Mouse (Mus musculus): ENCODE results near the gene Zfp385a. TPM values are rescaled to one million over a fixed set of nuclear protein-coding genes. Genes with fewer than 3 reads are reported as not detected.
A peak's percentile ranks its signal among the peaks of the same experiment; 100 is the strongest.
"Not testable (repeated sequence)": the region's sequence is repeated elsewhere in the genome, so short reads cannot be mapped to it uniquely, and the experiment has no call there.

Zfp385a gene
- total RNA-seq, 2 experiments from 2014 or later = 7.9 to 32.1 TPM

DNA sequence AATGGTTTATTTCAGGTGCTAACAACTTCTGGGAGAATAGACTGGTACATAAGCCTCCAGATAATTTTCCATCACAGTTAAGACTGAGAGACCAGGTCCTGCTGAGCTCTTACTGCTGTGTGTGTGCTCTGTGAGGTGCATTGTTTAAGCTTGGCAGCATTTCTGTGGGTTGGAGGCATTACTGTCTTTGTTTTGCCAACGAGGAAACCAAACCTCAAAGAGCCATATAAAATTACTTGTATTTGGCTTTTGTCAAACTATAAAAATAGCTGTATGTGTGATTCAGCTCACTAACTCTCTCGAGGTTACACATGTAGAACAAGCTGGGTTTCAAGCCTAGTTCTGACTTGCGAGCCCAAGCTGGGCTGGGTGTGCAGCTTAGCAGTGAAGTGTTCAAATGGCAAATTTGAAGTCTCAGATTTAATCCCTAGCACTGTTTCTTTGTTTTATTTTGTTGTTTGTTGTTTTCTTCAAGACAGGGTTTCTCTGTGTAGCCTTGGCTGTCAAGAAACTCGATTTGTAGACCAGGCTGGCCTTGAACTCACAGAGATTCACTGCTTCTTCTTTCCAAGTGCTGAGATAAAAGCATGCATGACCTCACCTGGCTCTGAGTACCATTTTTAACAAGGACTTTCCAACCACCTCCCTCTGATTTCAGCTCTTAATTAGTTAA is 47.1 kb downstream of the Zfp385a start:
- DNase-seq (ENCODE audit: low spot score) = no peak

DNA sequence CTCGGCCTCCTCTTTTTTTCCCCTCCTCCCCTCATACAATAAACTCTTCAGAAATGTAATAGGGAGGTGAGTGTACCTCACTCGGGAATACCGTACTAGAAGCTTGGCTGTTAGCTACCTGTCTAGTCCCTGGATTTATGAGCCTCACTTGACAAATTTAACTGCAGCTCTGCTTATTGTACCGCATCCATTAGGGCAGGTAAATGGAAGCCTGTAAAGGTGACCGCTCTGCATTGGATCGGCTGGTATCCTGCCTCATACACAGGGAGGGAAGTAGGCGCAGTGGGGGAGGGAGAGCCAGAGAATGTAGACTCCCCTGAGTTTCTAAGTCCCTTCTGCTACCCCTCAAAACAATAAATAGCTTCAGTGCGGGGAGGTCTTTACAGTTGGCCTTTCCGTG is 49.0 kb downstream of the Zfp385a start:
- no peak for DNase-seq (ENCODE audit: low spot score)

GRCm38 (mm10) chr15:103290417-103290816 is 49.5 kb downstream of the Zfp385a start:
- no peak for DNase-seq (ENCODE audit: low spot score)

GRCm38 (mm10) chr15:103289600-103289999 is 50.3 kb downstream of the Zfp385a start:
- no peak for DNase-seq (ENCODE audit: low spot score)

DNA sequence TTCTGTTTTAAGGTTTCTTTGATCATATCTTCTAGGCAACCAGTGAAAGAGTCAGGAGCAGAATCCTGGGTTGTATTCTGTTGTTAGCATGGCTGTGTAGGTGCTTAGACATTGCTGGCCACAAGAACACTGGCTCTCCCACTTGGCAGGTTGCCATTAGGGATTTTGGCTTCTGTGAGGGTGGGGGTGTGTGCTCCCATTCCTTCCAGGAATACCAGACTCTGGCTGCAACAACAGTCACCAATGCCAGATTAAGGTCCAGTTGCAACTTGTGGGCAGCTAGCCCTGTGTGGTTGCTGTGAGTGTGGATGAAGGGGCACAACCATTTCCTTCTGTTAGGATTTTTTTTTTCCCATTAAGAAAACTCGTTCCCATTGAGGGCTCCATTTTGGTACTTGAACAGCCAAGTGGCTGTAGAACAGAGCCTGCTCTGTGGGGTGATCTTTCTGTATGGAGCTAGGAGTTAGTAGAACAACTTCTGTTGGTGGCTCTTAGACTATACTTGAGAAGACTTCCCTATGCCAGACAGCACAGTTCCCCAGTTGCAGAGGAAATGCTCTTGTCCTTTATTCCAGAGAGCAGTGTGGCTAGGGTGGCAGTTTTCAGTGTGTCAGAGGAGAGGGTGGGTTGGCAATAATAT is 54.0 kb downstream of the Zfp385a start:
- peak; percentile 67 for DNase-seq (ENCODE audit: low spot score)

DNA sequence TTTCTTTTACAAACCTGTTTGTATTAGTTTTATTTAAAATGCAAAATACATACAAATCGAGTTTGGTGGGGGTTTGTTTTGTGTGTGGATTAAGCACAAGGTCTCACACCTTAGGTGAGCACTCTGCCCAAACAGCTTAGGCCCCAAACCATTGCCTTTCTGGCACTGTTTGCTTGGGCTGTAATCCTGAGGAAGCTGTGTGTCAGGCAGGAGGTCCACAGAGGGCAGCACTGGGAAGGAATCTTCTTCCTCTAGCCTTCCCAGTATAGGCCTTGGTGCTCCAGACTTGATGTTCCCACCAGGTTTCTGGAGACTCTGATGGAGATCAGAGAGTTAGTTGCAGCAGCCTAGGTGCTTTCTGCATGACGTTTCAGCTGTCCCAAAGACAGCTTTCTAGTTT is 55.2 kb downstream of the Zfp385a start:
- DNase-seq (ENCODE audit: low spot score) = no peak

DNA sequence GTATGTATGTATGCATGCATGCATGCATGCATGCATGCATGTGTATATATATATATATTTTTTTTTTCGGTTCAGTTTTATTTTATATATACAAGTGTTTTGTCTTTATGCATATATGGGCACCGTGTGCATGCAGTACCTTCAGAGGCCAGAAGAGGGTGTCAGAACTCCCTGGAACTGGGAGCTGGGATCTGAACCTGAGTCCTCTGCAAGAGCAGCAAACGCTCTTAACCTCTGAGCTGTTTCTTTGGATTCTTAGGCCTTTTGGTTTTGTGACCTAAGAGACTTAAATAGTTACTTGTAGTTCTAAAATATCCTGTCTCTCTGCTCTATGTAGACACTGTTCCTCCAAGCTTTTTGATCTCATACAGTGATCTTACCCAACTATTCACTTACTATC is 55.8 kb downstream of the Zfp385a start:
- no peak for DNase-seq (ENCODE audit: low spot score)

- no peak for DNase-seq (ENCODE audit: low spot score)
Measured at GRCm38 (mm10) chr15:103281465-103282205, 58.3 kb downstream of the Zfp385a start.

GRCm38 (mm10) chr15:103280817-103281464 is 59.0 kb downstream of the Zfp385a start:
- no peak for DNase-seq (ENCODE audit: low spot score)

DNA sequence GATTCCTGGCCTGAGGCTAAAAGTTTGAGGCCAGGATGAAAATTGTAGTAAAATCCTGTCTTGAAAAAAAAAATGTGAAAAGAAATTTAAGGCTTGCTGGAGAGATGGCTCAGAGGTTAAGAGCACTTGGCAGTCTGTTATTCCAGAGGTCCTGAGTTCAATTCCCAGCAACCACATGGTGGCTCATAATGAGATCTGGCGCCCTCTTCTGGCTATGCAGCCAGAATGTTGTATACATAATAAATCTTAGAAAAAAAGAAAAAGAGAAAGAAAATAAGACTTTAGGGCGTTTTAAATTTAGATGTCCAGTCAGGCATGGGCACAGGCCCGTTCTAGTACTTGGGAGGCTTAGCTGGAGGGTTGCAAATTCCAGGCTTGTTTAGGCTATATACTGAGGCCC is 60.1 kb downstream of the Zfp385a start:
- no peak for DNase-seq (ENCODE audit: low spot score)

DNA sequence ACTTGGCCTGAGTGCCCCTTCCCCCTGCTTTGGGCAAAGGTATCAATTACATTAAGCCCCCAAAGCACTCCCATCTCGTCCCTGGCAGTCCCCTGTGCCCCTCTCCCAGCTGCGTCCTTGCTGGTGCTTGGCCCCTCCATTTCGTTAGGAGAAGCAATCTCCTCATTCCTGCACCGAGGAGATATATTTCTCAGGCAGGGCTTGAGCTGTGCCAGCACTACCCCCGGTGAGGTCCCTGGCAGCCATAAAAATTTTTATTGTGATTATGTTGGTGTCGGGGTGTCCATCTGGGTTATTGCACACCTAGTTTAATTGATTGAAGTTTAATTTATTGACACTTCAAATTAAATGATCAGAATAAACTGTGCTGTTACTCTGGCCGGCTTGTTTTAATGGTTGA is 61.9 kb downstream of the Zfp385a start:
- DNase-seq (ENCODE audit: low spot score) = no peak

DNA sequence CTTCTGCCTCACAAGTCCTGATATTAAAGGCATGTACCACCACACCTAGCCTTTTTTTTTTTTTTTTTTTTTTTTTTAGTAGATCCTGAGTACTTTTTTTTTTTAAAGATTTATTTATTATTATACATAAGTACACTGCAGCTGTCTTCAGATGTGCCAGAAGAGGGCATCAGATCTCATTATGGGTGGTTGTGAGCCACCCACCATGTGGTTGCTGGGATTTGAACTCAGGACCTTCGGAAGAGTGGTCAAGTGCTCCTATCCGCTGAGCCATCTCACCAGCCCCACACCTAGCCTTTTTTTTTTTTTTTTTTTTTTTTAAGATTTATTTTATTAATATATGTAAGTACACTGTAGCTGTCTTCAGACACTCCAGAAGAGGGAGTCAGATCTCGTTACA is 64.0 kb downstream of the Zfp385a start:
- DNase-seq (ENCODE audit: low spot score) = not testable (repeated sequence)

GRCm38 (mm10) chr15:103272419-103273279 is 67.2 kb downstream of the Zfp385a start, which contains the start of gene Copz1:
Gene Copz1, plus strand, starts transcription at chr15:103272714.
- peak; percentile 98 for DNase-seq (ENCODE audit: low spot score)

- no peak for DNase-seq (ENCODE audit: low spot score)
Measured at GRCm38 (mm10) chr15:103268903-103269302, 71.0 kb downstream of the Zfp385a start.

- no peak for DNase-seq (ENCODE audit: low spot score)
Measured at GRCm38 (mm10) chr15:103264794-103265193, 75.1 kb downstream of the Zfp385a start.

Small RNAs within 50 kb of the gene (microRNA-seq; reads per million reads assigned to microRNA genes)
- gene Mir148b (157 reads per million, percentile 64 among the genes with 10 or more reads in this experiment), gene Mir6963 (not detected)

Other genes with a start within 250 kb of the Zfp385a start
- gene Smug1, start 173.0 kb downstream of the Zfp385a start, total RNA-seq (2021) = 10 to 100 TPM in 1 of 2 experiments, 1 to 10 TPM in 1; 9.4 to 11.3 TPM
- gene Cbx5, start 100.3 kb downstream of the Zfp385a start, total RNA-seq (2021) = 10 to 100 TPM; 25.4 to 35.6 TPM
- 10 to 100 TPM; 77.2 to 94.8 TPM for gene Hnrnpa1, start 99.7 kb downstream of the Zfp385a start, total RNA-seq (2021)
- not detected for gene Nfe2, start 81.7 kb downstream of the Zfp385a start, total RNA-seq (2021)
- 10 to 100 TPM; 35.8 to 37.3 TPM for gene Copz1, start 67.4 kb downstream of the Zfp385a start, total RNA-seq (2021)
- gene Gpr84, start 29.5 kb downstream of the Zfp385a start, total RNA-seq (2021) = not detected
- gene Itga5, start 26.7 kb upstream of the Zfp385a start, total RNA-seq (2021) = 1 to 10 TPM; 6.5 to 9.1 TPM
- gene Gtsf1, start 90.4 kb upstream of the Zfp385a start, total RNA-seq (2021) = not detected
- gene Gtsf2, start 108.4 kb upstream of the Zfp385a start, total RNA-seq (2021) = not detected
- gene Nckap1l, start 113.7 kb upstream of the Zfp385a start, total RNA-seq (2021) = under 1 TPM; 0.71 to 0.90 TPM
- under 1 TPM; 0.30 to 0.81 TPM for gene Pde1b, start 162.9 kb upstream of the Zfp385a start, total RNA-seq (2021)
- 100 to 1,000 TPM in 1 of 2 experiments, 10 to 100 TPM in 1; 92.3 to 143 TPM for gene Ppp1r1a, start 197.9 kb upstream of the Zfp385a start, total RNA-seq (2021)
- gene Glycam1, start 225.0 kb upstream of the Zfp385a start, total RNA-seq (2021) = not detected